Mouse (Mus musculus) CH12.LX (cell line): ENCODE data around the gene Vax2.

Experiments
- BHLHE40 ChIP-seq: IDR thresholded peaks from 2 replicates; pipeline ENCODE4 v1.6.1; 2011; ENCODE audit warnings: mild to moderate bottlenecking, low read depth, low read length, improper control_type of control experiment
- CTCF ChIP-seq, 2 experiments: IDR thresholded peaks in 1 of 2; conservative IDR thresholded peaks in 1 of 2; 2 replicates each; pipeline ENCODE4 v1.5.1; 2011 to 2012; ENCODE audit warnings: low read depth in 2 of 2, low read length in 2 of 2, improper control_type of control experiment in 1 of 2, inconsistent platforms in 1 of 2, mild to moderate bottlenecking in 1 of 2, moderate library complexity in 1 of 2
- E2F4 ChIP-seq: IDR thresholded peaks from 2 replicates; pipeline ENCODE4 v1.6.1; 2011; ENCODE audit warnings: low read depth, low read length, improper control_type of control experiment; ENCODE audit not compliant: insufficient replicate concordance
- EP300 ChIP-seq: IDR thresholded peaks from 2 replicates; pipeline ENCODE4 v1.6.1; 2011; ENCODE audit warnings: low read length, improper control_type of control experiment
- KAT2A ChIP-seq: IDR thresholded peaks from 2 replicates; pipeline ENCODE4 v1.6.1; 2012; ENCODE audit warnings: low read length, improper control_type of control experiment, inconsistent platforms; ENCODE audit not compliant: insufficient replicate concordance
- MAFK ChIP-seq: IDR thresholded peaks from 2 replicates; pipeline ENCODE4 v1.6.1; 2011; ENCODE audit warnings: low read length, improper control_type of control experiment; ENCODE audit not compliant: insufficient replicate concordance
- POLR2A ChIP-seq: IDR thresholded peaks from 2 replicates; pipeline ENCODE4 v1.6.1; 2011; ENCODE audit warnings: low read depth, mild to moderate bottlenecking, improper control_type of control experiment, low read length

DNA sequence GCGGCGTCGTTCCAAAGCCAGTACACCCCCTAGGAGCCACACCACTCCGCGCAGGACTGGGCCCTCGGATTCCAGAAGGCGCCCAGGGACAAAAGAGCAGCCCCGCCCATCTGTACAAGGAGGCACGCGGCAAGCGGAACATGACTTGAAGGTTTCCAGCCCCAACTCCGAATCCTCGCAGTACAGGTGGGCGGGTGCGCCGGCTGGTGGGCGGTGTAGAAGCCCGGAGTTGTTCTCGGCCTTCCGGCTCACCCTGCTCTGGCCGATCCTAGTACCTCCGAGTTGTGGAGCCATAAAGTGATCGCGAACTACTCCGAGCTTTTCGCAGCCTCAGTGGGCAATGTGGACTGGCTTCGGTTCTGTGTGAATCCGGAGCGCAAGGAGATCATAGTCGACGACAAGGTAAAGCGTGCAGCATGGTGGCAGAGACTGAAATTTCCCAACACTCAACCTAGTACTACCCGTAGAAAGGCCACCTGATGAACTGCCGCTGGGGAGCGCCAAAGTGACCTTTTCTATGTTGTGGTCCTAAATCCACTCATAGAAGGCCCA lies 51.9 kb downstream of the Vax2 start:
- TF ChIP-seq E2F4 (no peak), CTCF (conservative IDR thresholded peaks at IDR 0.05 in 1 of 2, IDR thresholded peaks at IDR 0.05 in 1 of 2; ENCODE audit: low read depth in 2 of 2, low read length in 2 of 2) (no peak), EP300 (no peak), MAFK (no peak), POLR2A (no peak), KAT2A (no peak), BHLHE40 (no peak)
